Comparison of ENCODE assay signal across 2 mouse cellular contexts in the genomic region with DNA sequence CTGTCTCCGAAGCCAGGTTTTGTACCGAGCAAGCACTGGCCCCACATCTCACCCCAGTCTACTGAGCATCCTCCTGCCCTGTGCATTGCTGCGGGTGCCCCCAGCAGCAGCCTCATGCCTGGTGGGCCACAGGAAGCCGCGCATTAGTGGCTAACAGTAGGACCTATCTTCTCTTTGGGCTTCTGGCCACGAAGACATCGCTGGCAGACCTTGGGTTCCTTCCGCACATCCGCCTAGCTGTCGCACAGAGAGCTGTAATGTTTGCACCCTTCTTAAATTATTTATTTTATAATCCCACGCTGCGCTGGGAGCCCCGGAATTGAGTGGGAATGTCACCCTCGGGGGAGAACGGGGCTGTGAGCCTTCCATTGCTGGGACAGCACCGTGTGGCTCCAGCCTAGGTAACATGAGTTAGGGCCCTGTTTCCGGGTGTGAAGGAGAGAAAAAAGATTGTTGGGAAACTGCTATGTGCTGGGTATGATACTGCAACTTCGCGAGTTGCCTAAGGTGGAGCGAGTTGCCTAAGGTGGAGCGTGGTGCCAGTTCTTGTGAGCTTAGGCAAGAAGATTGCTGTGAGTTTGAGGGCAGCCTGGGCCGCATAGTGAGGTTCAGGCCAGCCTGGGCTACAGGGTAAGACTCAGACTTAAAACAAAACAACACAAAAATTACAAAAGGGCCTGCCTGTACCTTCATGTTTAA.
TF ChIP-seq lines count a peak whose summit lies in the region.

No protein-coding gene starts in this region.

TF ChIP-seq in MEL, 35 proteins besides CTCF, POLR2A, EP300 and RAD21 (continued from another document):
- no peak for TF ChIP-seq MYB (IDR thresholded peaks at IDR 0.05; ENCODE audit: low read depth, low read length)
- no peak for TF ChIP-seq ZMIZ1 (IDR thresholded peaks at IDR 0.05; ENCODE audit: low read depth, low read length)
- TF ChIP-seq ELF1 (IDR thresholded peaks at IDR 0.05; ENCODE audit: low read depth, low read length): no peak
- no peak for TF ChIP-seq CHD1 (IDR thresholded peaks at IDR 0.05; ENCODE audit: low read depth, low read length)
- no peak for TF ChIP-seq TCF12 (IDR thresholded peaks at IDR 0.05; ENCODE audit: low read depth, low read length)
- TF ChIP-seq ZC3H11A (IDR thresholded peaks at IDR 0.05; ENCODE audit: low read depth, low read length): no peak
- no peak for TF ChIP-seq NRF1 (IDR thresholded peaks at IDR 0.05; ENCODE audit: insufficient read depth, low read depth, low read length, poor library complexity, severe bottlenecking)
- TF ChIP-seq TAL1 (IDR thresholded peaks at IDR 0.05; ENCODE audit: low read length): no peak

TF ChIP-seq in myocyte, 11 proteins besides CTCF, POLR2A, EP300 and RAD21 (continued from another document):
- no peak for TF ChIP-seq MYOG (IDR thresholded peaks at IDR 0.05; ENCODE audit: control insufficient read depth in 1 of 3, insufficient read depth in 1 of 3, insufficient read length in 2 of 3, low read depth in 2 of 3)
- no peak for TF ChIP-seq E2F4 (IDR thresholded peaks at IDR 0.05; ENCODE audit: insufficient read depth)
- TF ChIP-seq MAX (IDR thresholded peaks at IDR 0.05; ENCODE audit: low read depth): no peak
- no peak for TF ChIP-seq REST (IDR thresholded peaks at IDR 0.05; ENCODE audit: insufficient read depth, insufficient read length)
- no peak for TF ChIP-seq TCF3 (IDR thresholded peaks at IDR 0.05; ENCODE audit: insufficient read length, low read depth)
